Comparison of ENCODE assay signal across 14 mouse cellular contexts in the genomic region with DNA sequence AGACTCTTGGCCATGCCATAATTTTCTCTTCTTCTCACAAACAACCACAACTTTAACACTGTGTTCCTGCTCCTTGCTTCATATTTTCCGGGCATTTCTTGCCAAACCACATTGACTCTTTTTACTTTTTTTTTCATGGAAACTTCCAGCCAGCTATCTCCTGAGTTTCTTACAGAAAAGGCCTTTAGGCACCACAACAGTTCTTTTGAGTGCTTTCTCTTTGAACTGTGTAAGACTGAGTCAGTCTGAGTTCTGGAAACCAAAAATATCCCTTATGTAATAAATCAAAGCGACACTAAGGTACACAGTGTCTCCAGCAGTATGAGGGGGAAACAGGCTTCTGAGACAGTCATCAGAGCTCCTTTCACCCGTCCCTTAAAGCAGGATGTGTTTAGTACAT.
A peak's percentile ranks its signal among the peaks of the same experiment; 100 is the strongest.
DNase-seq lines count a peak whose midpoint lies in the region; TF ChIP-seq lines count a peak whose summit lies in the region.
"Had no signal": no experiment of that assay in that cellular context is flagged by ENCODE, and none has a peak within 500 bp of the region (broad histone marks: within the 10 kb centered on the region; RNA-seq: fewer than 3 reads in every experiment).

No protein-coding gene starts in this region.

- H3K4me3 ChIP-seq in kidney, adult 2 months (ENCODE audit: insufficient read depth, low read depth, low read length) = no peak overlapping the region
- H3K4me3 ChIP-seq: neural tube, embryonic 12.5 days had no signal

- WGBS in kidney, adult 2 months = 38% methylated on average over 3 of the region's 3 CpGs

- TF ChIP-seq POLR2A in kidney, adult 2 months (IDR thresholded peaks at IDR 0.05; ENCODE audit: low read depth, low read length) = no peak

- no peak overlapping the region for H3K27ac ChIP-seq in kidney, adult 2 months (ENCODE audit: insufficient read depth, low read depth, low read length)
- H3K27ac ChIP-seq: hindbrain, embryonic 14.5 days; neural tube, embryonic 12.5 days had no signal

- H3K4me1 ChIP-seq in kidney, adult 2 months (ENCODE audit: control insufficient read depth, insufficient read depth, low read length) = no peaks in the 10 kb centered on the region
- H3K4me1 ChIP-seq: neural tube, embryonic 12.5 days had no signal

- no peaks in the 10 kb centered on the region for H3K27me3 ChIP-seq in kidney, adult 2 months (replicated peaks; ENCODE audit: control insufficient read depth, insufficient read depth, low read length)
- H3K27me3 ChIP-seq: neural tube, embryonic 12.5 days had no signal

- DNase-seq in embryo, embryonic 10.5 days (ENCODE audit: low spot score) = peak; percentile 13
- no peak for DNase-seq in embryo, embryonic 10 days (ENCODE audit: low spot score)
- peak; percentile 54 for DNase-seq in kidney, adult 2 months
- DNase-seq in kidney, postnatal 25 days = no peak
- peak; percentile 43 for DNase-seq in right cerebral cortex, adult 18-20 months
- no peak for DNase-seq in right cerebral cortex, postnatal 14 days
- DNase-seq in T-cell, adult 2 months (ENCODE audit: low spot score) = no peak
- no peak for DNase-seq in layer of hippocampus, adult 9-11 months
- DNase-seq: adrenal gland, adult 8-10 months; cerebellum, adult 11-12 months; right cerebral cortex, postnatal 25 days had no signal

- no peaks in the 10 kb centered on the region for H3K36me3 ChIP-seq in kidney, adult 2 months (ENCODE audit: control insufficient read depth, insufficient read depth, low read length)
- H3K36me3 ChIP-seq: G1E; neural tube, embryonic 12.5 days had no signal

- no peak for TF ChIP-seq CTCF in kidney, adult 2 months (conservative IDR thresholded peaks at IDR 0.05; ENCODE audit: insufficient read depth, insufficient read length, low read depth, low read length)

Comparison
In these comparisons a context has a peak if more than half of its experiments do, and no peak if none do; other contexts are left out.
1. DNase-seq: peak in embryo, embryonic 10.5 days (single experiment), kidney, adult 2 months (single experiment) and right cerebral cortex, adult 18-20 months (single experiment); none in embryo, embryonic 10 days (single experiment), kidney, postnatal 25 days (0 of 2), right cerebral cortex, postnatal 14 days (single experiment), T-cell, adult 2 months (single experiment) and layer of hippocampus, adult 9-11 months (single experiment).